Mouse (Mus musculus) erythroblast, embryonic 14.5 days (primary cell): ENCODE results near the gene Hemgn. TPM values are rescaled to one million over a fixed set of nuclear protein-coding genes. Genes with fewer than 3 reads are reported as not detected.

Source experiments
- H3K27me3 ChIP-seq: 2 replicates; pipeline ENCODE4 v1.6.1; 2012; ENCODE audit warnings: inconsistent platforms; ENCODE audit not compliant: control insufficient read depth
- H3K36me3 ChIP-seq: 2 replicates; pipeline ENCODE4 v1.6.1; 2012; ENCODE audit warnings: mild to moderate bottlenecking, inconsistent platforms; ENCODE audit not compliant: control insufficient read depth
- H3K4me1 ChIP-seq: 2 replicates; pipeline ENCODE4 v1.6.1; 2012; ENCODE audit warnings: inconsistent platforms; ENCODE audit not compliant: control insufficient read depth
- H3K4me3 ChIP-seq: replicated peaks from 2 replicates; pipeline ENCODE3; 2012; ENCODE audit warnings: moderate library complexity, mild to moderate bottlenecking, inconsistent platforms
- H3K9me3 ChIP-seq: 2 replicates; pipeline ENCODE4 v1.6.1; 2012; ENCODE audit warnings: low read length, inconsistent platforms, mixed read lengths; ENCODE audit not compliant: control insufficient read depth
- GATA1 ChIP-seq: IDR thresholded peaks from 2 replicates; pipeline ENCODE4 v1.6.1; 2012; ENCODE audit warnings: low read length, inconsistent platforms, mixed read lengths
- TAL1 ChIP-seq: IDR thresholded peaks from 3 replicates; pipeline ENCODE4 v1.6.1; 2012; ENCODE audit warnings: low read length, inconsistent platforms, mixed read lengths
- polyA plus RNA-seq: library from polyadenylated mRNA; stranded (reverse); fragments of >175 nt; gene quantifications from 2 replicates; pipeline ENCODE4 v1.2.3, GENCODE M21; 2012

The Hemgn gene
- polyA plus RNA-seq, 1 experiment, result 40.4 TPM

- H3K4me1 ChIP-seq, result peaks cover 69% of the 10 kb centered on the region
- TF ChIP-seq TAL1 (no peak), GATA1 (no peak)
- H3K36me3 ChIP-seq, result peaks cover 100% of the 10 kb centered on the region
Observed at GRCm38 (mm10) chr4:46398839-46399238, 14.5 kb downstream of the Hemgn start.

GRCm38 (mm10) chr4:46395736-46396135, 17.6 kb downstream of the Hemgn start:
- Histone ChIP-seq H3K36me3 (peaks cover 100% of the 10 kb centered on the region), H3K4me3 (peak overlapping the region; percentile 95), H3K27me3 (no peaks in the 10 kb centered on the region), H3K9me3 (no peaks in the 10 kb centered on the region), H3K4me1 (peaks cover 95% of the 10 kb centered on the region)
- TF ChIP-seq TAL1 (peak; percentile 6; the same call in 1 of the 3 replicates), GATA1 (no peak)

More at GRCm38 (mm10) chr4:46398839-46399238, 14.5 kb downstream of the Hemgn start:
- no peaks in the 10 kb centered on the region for H3K27me3 ChIP-seq
- no peaks in the 10 kb centered on the region for H3K9me3 ChIP-seq
- H3K4me3 ChIP-seq, result peak overlapping the region; percentile 95

- peaks cover 100% of the 10 kb centered on the region for H3K36me3 ChIP-seq
- no peak for TF ChIP-seq GATA1
- TF ChIP-seq TAL1, result no peak
- no peaks in the 10 kb centered on the region for H3K9me3 ChIP-seq
- peaks cover 95% of the 10 kb centered on the region for H3K4me1 ChIP-seq
- peak overlapping the region; percentile 51 for H3K4me3 ChIP-seq
- H3K27me3 ChIP-seq, result no peaks in the 10 kb centered on the region
Observed at GRCm38 (mm10) chr4:46394388-46394787, 18.9 kb downstream of the Hemgn start.

- Histone ChIP-seq H3K27me3 (no peaks in the 10 kb centered on the region), H3K9me3 (no peaks in the 10 kb centered on the region), H3K4me1 (peaks cover 71% of the 10 kb centered on the region), H3K4me3 (peak overlapping the region; percentile 69), H3K36me3 (peaks cover 97% of the 10 kb centered on the region)
- no peak for TF ChIP-seq TAL1
- TF ChIP-seq GATA1, result peak; percentile 22; the same call in 1 of the 2 replicates
Observed at GRCm38 (mm10) chr4:46390390-46390970, 22.8 kb downstream of the Hemgn start.

GRCm38 (mm10) chr4:46389612-46390341, 23.5 kb downstream of the Hemgn start:
- Histone ChIP-seq H3K27me3 (no peaks in the 10 kb centered on the region), H3K4me1 (peaks cover 67% of the 10 kb centered on the region), H3K36me3 (peaks cover 97% of the 10 kb centered on the region), H3K4me3 (peak overlapping the region; percentile 69), H3K9me3 (no peaks in the 10 kb centered on the region)
- no peak for TF ChIP-seq TAL1
- no peak for TF ChIP-seq GATA1

- peak within 1 kb of the TSS; percentile 69 for H3K4me3 ChIP-seq
- H3K27me3 ChIP-seq, result no peaks in the 10 kb centered on the region
- H3K36me3 ChIP-seq, result peaks cover 97% of the 10 kb centered on the region
- no peaks in the 10 kb centered on the region for H3K9me3 ChIP-seq
- TF ChIP-seq GATA1, result no peak
- no peak for TF ChIP-seq TAL1
- peaks cover 60% of the 10 kb centered on the region for H3K4me1 ChIP-seq
Observed at GRCm38 (mm10) chr4:46389013-46389611, 24.2 kb downstream of the Hemgn start, which contains the start of gene Trmo. TSS of gene Trmo (minus strand) at chr4:46389437.

GRCm38 (mm10) chr4:46388556-46388955, 24.8 kb downstream of the Hemgn start:
- H3K4me1 ChIP-seq, result peaks cover 55% of the 10 kb centered on the region

GRCm38 (mm10) chr4:46374869-46375368, 38.4 kb downstream of the Hemgn start:
- H3K4me3 ChIP-seq, result peak overlapping the region; percentile 46
- H3K36me3 ChIP-seq, result peaks cover 64% of the 10 kb centered on the region
- no peaks in the 10 kb centered on the region for H3K9me3 ChIP-seq
- peaks cover 30% of the 10 kb centered on the region for H3K27me3 ChIP-seq
- no peak for TF ChIP-seq GATA1
- H3K4me1 ChIP-seq, result peaks cover 16% of the 10 kb centered on the region

More at GRCm38 (mm10) chr4:46388556-46388955, 24.8 kb downstream of the Hemgn start:
- Histone ChIP-seq H3K4me3 (peak overlapping the region; percentile 69), H3K27me3 (no peaks in the 10 kb centered on the region), H3K9me3 (no peaks in the 10 kb centered on the region), H3K36me3 (peaks cover 97% of the 10 kb centered on the region)
- no peak for TF ChIP-seq GATA1
- no peak for TF ChIP-seq TAL1

GRCm38 (mm10) chr4:46374455-46374854, 38.9 kb downstream of the Hemgn start:
- TF ChIP-seq GATA1, result no peak
- no peak for TF ChIP-seq TAL1
- Histone ChIP-seq H3K9me3 (no peaks in the 10 kb centered on the region), H3K36me3 (peaks cover 60% of the 10 kb centered on the region), H3K4me1 (peaks cover 16% of the 10 kb centered on the region), H3K4me3 (peak overlapping the region; percentile 46), H3K27me3 (peaks cover 35% of the 10 kb centered on the region)
